Mouse (Mus musculus) adrenal gland, postnatal 25 days (tissue): ENCODE results near the gene Fuk. TPM values are rescaled to one million over a fixed set of nuclear protein-coding genes. Genes with fewer than 3 reads are reported as not detected.
"Not testable (repeated sequence)": the region's sequence is repeated elsewhere in the genome, so short reads cannot be mapped to it uniquely, and the experiment has no call there.

ENCODE experiments used
- DNase-seq: peaks from one replicate; pipeline ENCODE4 v3.0.0; 2021; ENCODE audit warnings: mixed read lengths
- total RNA-seq: library from RNA; stranded (reverse); gene quantifications from 2 replicates; pipeline ENCODE4 v1.2.3, GENCODE M21; 2021

Fuk gene
- total RNA-seq, 1 experiment from 2014 or later = 12.0 TPM

GRCm38 (mm10) chr8:110881741-110882310 lies 20.5 kb downstream of the Fuk start:
- no peak for DNase-seq

- no peak for DNase-seq
Observed at GRCm38 (mm10) chr8:110877862-110878261, 24.4 kb downstream of the Fuk start.

GRCm38 (mm10) chr8:110870501-110870900 lies 31.8 kb downstream of the Fuk start:
- no peak for DNase-seq

- DNase-seq = not testable (repeated sequence)
Observed at GRCm38 (mm10) chr8:110861347-110862025, 40.8 kb downstream of the Fuk start.

- no peak for DNase-seq
Observed at GRCm38 (mm10) chr8:110859651-110860501, 42.4 kb downstream of the Fuk start.

- no peak for DNase-seq
Observed at GRCm38 (mm10) chr8:110856760-110857461, 45.4 kb downstream of the Fuk start.

GRCm38 (mm10) chr8:110856073-110856472 lies 46.2 kb downstream of the Fuk start:
- not testable (repeated sequence) for DNase-seq

- no peak for DNase-seq
Observed at GRCm38 (mm10) chr8:110851186-110851585, 51.1 kb downstream of the Fuk start.

GRCm38 (mm10) chr8:110847645-110848495 lies 54.4 kb downstream of the Fuk start:
- DNase-seq = no peak

GRCm38 (mm10) chr8:110847171-110847549 lies 55.1 kb downstream of the Fuk start:
- DNase-seq = no peak

GRCm38 (mm10) chr8:110846405-110847170 lies 55.7 kb downstream of the Fuk start, which contains the start of the genes Cog4 and Sf3b3:
TSS of gene Cog4 (plus strand) at chr8:110846600.
TSS of gene Sf3b3 (minus strand) at chr8:110846787.
- DNase-seq = peak; percentile 85

- no peak for DNase-seq
Observed at GRCm38 (mm10) chr8:110845821-110846404, 56.4 kb downstream of the Fuk start.

GRCm38 (mm10) chr8:110844941-110845340 lies 57.3 kb downstream of the Fuk start:
- DNase-seq = no peak

GRCm38 (mm10) chr8:110843207-110843606 lies 59.1 kb downstream of the Fuk start:
- DNase-seq = no peak

GRCm38 (mm10) chr8:110842012-110842574 lies 60.2 kb downstream of the Fuk start:
- no peak for DNase-seq
